Mouse (Mus musculus) retina, postnatal 7 days (tissue): ENCODE measurements around the gene Unc45b.
"Not testable (repeated sequence)": the region's sequence is repeated elsewhere in the genome, so short reads cannot be mapped to it uniquely, and the experiment has no call there.

ENCODE experiments used
- DNase-seq: peaks from one replicate; pipeline ENCODE4 v3.0.0-alpha.2; 2012; ENCODE audit warnings: low read depth, low spot score

Gene Unc45b

DNA sequence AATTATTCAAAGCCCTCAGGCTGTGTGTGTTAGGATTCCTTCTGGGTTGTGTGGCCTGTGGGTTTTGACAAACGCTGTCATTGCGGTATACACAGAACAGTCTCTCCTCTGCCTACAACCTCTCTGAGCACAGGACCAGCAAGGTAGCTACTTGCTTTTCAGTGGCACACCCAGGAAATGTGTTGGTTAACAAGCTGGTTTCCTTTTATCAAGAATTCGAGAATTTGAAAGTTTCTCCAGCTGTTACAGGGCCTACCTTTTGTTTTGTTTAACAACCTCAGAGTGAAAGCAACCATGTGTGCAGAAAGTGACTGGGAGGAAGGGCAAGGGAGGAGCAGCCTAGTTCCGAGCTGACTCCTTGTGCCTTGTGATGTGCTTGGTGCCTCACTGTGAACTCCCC is 37.1 kb downstream of the Unc45b start:
- DNase-seq, result no peak

- DNase-seq, result no peak
Observed at GRCm38 (mm10) chr11:82949036-82949435, 38.7 kb downstream of the Unc45b start.

GRCm38 (mm10) chr11:82950736-82951481 is 40.6 kb downstream of the Unc45b start, which contains the start of gene Slfn5:
Gene Slfn5 (plus strand): TSS chr11:82951349.
- no peak for DNase-seq

DNA sequence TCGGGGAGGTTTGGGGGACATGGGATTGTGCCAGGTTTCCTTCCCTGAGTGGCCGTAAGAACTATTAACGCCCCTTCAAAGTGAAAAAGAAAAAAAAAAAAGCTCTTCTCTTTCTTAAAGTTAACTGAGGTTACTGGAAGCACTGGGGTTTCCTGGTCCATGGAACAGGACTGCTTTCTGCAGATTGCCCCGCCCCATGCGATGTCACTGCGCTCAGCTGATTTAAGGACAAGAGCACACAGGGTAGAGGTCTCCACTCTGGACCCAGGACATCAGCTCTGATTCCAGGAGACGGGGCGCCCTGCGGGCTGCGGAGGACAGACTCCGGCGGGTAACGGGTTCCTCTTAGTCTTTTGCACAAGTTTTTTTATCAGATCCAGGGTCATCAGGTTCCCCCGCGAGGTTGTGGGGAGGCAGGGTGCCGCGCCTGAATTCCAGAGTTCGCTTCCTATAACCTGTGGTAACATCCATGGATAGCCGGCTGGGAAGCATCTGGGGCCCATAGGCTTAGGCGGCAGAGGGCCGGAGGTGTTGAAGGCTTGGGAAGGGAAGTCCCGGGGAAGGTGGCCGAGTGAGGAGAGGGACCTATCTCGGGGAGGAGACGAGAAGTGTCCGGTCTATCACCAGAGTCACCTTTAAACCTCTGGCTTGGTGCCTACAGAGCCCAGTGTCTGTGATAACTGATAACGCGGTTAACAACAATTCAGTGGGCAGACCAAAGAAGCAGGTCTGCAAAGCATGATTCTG is 41.7 kb downstream of the Unc45b start:
- DNase-seq, result no peak

DNA sequence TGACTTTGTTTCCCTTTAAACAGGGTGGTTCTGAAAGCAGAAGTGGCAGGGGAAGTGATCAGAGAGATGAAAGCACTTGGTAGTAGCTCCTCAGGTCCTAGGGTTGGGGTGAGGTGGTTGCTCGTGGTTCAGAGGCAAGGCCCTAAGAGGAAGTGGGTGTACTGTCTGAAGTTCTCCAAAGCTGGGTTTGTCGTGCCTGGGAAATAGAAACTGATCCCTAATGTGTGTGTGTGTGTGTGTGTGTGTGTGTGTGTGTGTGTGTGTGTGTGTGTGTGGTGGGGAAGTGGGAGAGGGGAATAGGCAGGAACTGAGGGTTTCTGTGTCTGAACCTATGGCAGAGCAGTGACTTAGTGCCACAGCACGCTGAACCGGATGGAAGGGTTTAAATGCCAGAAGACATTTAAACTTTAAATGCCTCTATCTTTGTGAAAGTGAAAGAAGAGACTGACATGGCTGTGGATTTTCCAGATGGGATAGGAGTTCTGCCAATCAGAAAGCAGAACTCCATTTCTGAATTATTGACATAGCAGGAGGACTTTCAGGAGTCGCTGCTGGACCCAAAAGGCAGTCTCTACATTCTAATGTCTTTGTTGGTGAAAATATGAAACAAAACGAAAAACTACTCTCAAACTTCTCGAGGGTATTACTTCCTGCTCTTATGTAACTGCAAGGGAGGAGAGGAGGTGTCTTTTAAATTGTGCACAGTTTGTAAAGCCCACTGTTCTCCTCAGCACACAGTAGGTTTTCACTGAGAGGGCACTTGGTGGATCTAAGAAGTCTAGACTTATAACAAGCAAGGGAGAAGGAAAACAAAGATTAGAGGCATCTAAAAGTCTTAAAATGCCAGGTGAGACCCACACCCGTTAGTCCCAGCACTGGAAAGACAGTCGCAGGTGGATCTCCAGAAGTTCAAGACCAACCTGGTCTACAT is 42.5 kb downstream of the Unc45b start:
- DNase-seq, result no peak

- DNase-seq, result no peak
Observed at GRCm38 (mm10) chr11:82954631-82955030, 44.3 kb downstream of the Unc45b start.

DNA sequence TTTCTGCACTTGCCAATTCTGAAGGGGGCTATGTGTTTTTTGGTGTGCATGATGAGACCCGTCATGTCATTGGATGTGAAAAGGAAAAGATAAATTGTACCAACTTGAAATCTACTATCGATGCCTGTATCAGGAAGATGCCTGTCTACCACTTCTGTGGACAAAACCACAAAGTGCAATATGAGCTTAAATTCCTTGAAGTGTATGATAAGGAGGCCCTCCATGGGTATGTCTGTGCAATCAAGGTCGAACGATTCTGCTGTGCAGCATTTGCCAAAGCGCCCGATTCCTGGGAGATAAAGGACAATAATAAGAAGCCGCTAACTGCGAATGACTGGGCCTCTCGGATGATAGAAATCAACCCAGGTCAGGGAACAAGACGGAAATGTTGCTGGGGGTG is 46.6 kb downstream of the Unc45b start:
- no peak for DNase-seq

DNA sequence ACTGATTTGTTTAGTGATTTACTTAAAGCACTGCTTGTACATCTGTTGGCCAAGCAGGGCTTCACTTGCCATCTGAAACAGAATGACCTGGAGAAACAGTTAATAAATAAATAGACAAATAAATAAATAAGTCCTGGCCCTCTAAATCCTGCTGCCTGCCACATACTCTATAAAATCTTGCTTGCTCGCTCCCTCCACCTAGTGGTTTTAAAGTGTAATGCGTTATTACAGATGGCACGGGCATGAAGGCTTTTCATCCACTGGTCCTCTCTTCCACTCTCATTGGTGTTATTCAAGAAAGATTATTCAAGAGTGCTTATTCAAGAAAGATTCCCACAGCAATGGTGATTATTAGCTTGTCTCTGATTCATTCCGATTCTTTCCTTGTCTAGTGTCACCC is 49.3 kb downstream of the Unc45b start:
- peak; percentile 29 for DNase-seq

DNA sequence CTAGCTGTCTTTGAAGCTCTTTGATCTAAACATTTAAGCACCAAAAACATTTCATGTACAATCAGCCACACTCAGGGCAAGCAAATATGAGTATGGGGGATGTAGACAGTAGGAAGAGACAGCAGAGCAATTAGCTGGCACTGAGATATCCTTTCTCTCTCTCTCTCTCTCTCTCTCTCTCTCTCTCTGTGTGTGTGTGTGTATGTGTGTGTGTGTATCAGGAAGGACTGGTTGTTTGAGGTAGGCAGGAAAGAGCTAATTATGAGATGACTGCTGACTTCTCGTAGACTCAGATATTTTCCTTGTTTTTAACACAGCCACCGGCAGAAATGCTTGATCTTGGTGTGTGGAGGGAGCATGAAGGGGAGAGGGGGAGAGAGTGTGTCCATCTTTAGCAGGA is 51.4 kb downstream of the Unc45b start:
- DNase-seq, result no peak

GRCm38 (mm10) chr11:82962215-82962614 is 51.9 kb downstream of the Unc45b start:
- no peak for DNase-seq

GRCm38 (mm10) chr11:82970712-82971589 is 60.6 kb downstream of the Unc45b start:
- no peak for DNase-seq

DNA sequence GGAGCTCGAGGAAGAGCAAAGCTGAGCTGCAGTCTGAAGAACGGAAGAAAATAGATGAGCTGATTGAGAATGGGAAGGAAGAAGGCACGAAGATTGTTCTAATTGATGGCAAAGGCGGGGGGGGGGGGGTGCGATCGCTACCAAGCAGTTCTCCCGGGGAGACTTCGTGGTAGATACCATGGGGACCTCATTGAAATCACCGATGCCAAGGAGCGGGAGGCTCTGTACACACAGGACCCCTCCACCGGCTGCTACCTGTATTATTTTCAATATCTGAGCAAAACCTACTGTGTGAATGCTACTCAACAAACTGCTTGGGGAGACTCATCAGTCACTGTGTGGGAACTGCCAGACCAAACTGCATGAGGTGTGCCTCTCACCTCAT is 61.2 kb downstream of the Unc45b start:
- no peak for DNase-seq

GRCm38 (mm10) chr11:82973916-82974315 is 63.6 kb downstream of the Unc45b start:
- DNase-seq, result no peak

- DNase-seq, result not testable (repeated sequence)
Observed at GRCm38 (mm10) chr11:82982409-82982808, 72.1 kb downstream of the Unc45b start.

GRCm38 (mm10) chr11:82983193-82983592 is 72.8 kb downstream of the Unc45b start:
- no peak for DNase-seq

DNA sequence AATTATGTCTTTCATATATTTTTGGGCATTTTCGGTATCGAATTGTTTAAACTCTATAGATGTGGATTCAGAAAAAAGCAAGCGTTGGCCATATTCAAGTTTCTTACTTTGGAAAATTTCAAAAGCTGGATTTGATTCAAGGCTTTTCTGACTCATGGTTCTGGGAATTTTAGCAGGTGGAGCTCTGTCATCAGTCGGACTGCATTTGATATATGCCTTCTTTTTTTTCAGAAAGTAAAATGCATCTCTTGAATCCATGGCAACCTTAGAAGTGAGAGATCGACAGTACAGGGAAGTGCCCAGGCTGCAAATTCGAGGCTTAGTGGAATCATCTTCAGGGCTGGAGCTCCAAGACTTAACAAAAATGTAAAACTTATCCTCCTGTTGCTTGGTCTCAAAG is 77.3 kb downstream of the Unc45b start:
- no peak for DNase-seq

GRCm38 (mm10) chr11:82989357-82989756 is 79.0 kb downstream of the Unc45b start:
- no peak for DNase-seq

DNA sequence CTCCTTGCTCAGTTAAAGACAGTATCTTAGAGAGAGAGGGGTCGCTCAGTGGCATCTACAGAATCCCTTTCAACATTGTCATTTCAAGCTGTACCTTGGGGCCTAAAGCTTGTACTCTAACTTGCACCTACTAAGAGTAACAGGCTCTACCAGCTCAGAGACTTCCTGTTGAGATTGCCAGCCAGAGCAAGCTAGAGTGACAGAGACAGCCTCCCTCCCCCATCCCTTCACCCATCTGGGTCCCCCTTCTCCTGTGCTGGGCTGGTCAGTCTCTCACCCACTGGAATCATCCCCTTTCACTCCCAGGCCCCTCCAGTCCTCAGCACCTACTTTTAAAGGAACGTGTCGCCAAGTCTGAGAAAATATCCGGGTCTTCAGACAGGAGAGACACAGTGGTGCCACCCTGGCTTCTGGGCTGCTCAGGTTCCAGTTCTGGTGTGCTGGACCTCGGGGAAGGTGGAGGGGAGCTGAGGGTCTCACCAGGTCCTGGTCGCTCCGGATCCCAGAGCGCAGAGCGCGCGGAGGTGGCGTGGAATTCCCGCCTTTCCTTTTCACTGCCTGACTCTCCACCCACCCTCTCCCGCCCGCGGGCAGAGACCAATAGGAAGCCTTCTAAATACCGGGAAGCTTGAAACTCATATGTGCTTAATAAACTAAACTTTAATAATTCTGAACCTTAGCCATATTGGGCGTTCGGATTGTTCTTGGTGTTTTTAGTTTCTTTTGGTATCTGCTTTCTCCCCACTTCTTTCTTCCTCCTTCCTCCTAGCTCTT is 80.4 kb downstream of the Unc45b start:
- not testable (repeated sequence) for DNase-seq

DNA sequence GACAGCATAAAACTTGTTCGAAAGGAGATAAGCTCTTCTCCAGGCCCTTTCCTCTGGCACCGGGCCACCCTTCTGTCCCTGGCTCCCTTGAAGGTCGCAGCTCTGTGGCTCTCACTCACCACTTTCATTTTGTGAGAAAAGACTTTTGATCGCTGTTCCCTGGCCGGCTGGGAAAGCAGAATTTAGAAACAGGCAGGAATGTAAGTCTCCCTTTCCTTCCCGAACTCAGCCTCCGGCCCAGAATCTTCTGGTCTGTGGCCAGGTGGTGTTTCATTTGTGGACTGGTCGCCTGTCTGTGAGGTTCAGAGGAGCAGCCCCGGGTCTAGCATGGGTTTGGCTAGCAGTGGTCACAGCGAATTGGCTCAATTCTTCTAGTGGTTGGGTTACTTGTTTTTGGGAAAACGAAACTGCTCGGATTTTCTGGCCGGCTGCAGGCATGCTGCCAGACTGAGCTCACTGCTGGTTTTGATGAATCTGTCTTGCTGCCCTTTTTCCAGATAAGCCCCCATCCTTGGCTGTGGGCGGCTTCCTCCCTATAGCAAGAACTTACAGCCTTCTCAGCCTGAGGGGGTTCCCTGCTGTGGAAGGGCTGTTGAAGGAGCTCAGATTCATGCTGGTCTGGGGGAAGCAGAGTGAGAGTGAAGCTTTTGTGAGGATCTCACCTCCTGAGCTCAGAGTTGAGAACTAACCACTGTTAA is 81.3 kb downstream of the Unc45b start, which contains the start of gene Slfn9:
Gene Slfn9, minus strand, starts transcription at position 362 of the 698 bp plus-strand sequence.
- no peak for DNase-seq
